19 mouse cellular contexts compared by ENCODE assay signal in genomic region chr19:37369921-37370320, GRCm38 (mm10). TPM values are rescaled to one million over a fixed set of nuclear protein-coding genes. Genes with fewer than 3 reads are reported as not detected.
A peak's percentile ranks its signal among the peaks of the same experiment; 100 is the strongest.
DNase-seq lines count a peak whose midpoint lies in the region; ATAC-seq and TF ChIP-seq lines count a peak whose summit lies in the region.
"Had no signal": no experiment of that assay in that cellular context is flagged by ENCODE, and none has a peak within 500 bp of the region (broad histone marks: within the 10 kb centered on the region; RNA-seq: fewer than 3 reads in every experiment).

No protein-coding gene starts in this region.

- intact Hi-C loops in heart, postnatal 36 days (cut with DNase I) = no loop called here
- intact Hi-C loops in gastrocnemius, adult 2 months (cut with DNase I) = no loop called here

- H3K27ac ChIP-seq in gastrocnemius, adult 2 months = no peak overlapping the region
- H3K27ac ChIP-seq: embryonic facial prominence, embryonic 12.5 days; forebrain, embryonic 12.5 days; heart, adult 2 months; heart, embryonic 15.5 days; hindbrain, embryonic 15.5 days had no signal

- peak; percentile 33; the same call in 1 of the 2 replicates for ATAC-seq in megakaryocyte progenitor cell, adult 5-6 weeks (replicated peaks; ENCODE audit: poor library complexity)
- ATAC-seq: forebrain, embryonic 16.5 days had no signal

- no peak overlapping the region for H3K4me3 ChIP-seq in gastrocnemius, adult 2 months
- H3K4me3 ChIP-seq: embryonic facial prominence, embryonic 12.5 days; forebrain, embryonic 12.5 days; heart, adult 2 months; heart, embryonic 15.5 days; hindbrain, embryonic 15.5 days had no signal

- DNase-seq in heart, adult 11 months = peak; percentile 10
- DNase-seq in heart, postnatal 36 days = no peak
- peak; percentile 33 for DNase-seq in thymus, postnatal 0 days (ENCODE audit: low spot score)
- no peak for DNase-seq in thymus, adult 18-20 months
- DNase-seq in thymus, postnatal 4 days = peak; percentile 24
- no peak for DNase-seq in gastrocnemius, adult 2 months
- no peak for DNase-seq in urinary bladder, postnatal 36 days (ENCODE audit: low spot score in 2 of 2)
- DNase-seq: adrenal gland, postnatal 10 days; cerebellum, adult 11-12 months; cerebellum, adult 9-10 months; cerebellum, postnatal 25 days; gastrocnemius, postnatal 25 days had no signal

- TF ChIP-seq CTCF in gastrocnemius, adult 2 months (IDR thresholded peaks at IDR 0.05) = no peak

RNA-seq across cellular contexts. Expression of gene Kif11, which starts 6.3 kb away (rescaled TPM):
- total RNA-seq in heart, postnatal 36 days (2021) = 1 to 10 TPM in 1 of 2 experiments, under 1 TPM in 1; 0.89 to 1.0 TPM
- polyA plus RNA-seq in thymus, postnatal 0 days (2015; fragmentation: Nextera tagmentation; extraction: Ambion mirVana) = 66.5 and 76.9 TPM in 2 replicates
- 113 and 116 TPM in 2 replicates for total RNA-seq in megakaryocyte progenitor cell, adult 5-6 weeks (2015)
- total RNA-seq in megakaryocyte progenitor cell, adult 5-6 weeks (2017) = 160 and 187 TPM in 2 replicates
- under 1 TPM; 0.15 to 0.20 TPM for total RNA-seq in gastrocnemius, adult 2 months (2021)

RNA-seq across cellular contexts. Expression of gene Ide, which starts 32.3 kb away (rescaled TPM):
- total RNA-seq in heart, postnatal 36 days (2021) = 10 to 100 TPM; 69.1 to 71.1 TPM
- 38.5 and 50.4 TPM in 2 replicates for polyA plus RNA-seq in thymus, postnatal 0 days (2015; fragmentation: Nextera tagmentation; extraction: Ambion mirVana)
- 122 and 144 TPM in 2 replicates for total RNA-seq in megakaryocyte progenitor cell, adult 5-6 weeks (2015)
- total RNA-seq in megakaryocyte progenitor cell, adult 5-6 weeks (2017) = 79.5 and 103 TPM in 2 replicates
- 100 to 1,000 TPM; 104 to 158 TPM for total RNA-seq in gastrocnemius, adult 2 months (2021)

Comparison
In these comparisons a context has a peak if more than half of its experiments do, and no peak if none do; other contexts are left out.
1. DNase-seq: peak in heart, adult 11 months (single experiment), thymus, postnatal 0 days (single experiment) and thymus, postnatal 4 days (single experiment); none in heart, postnatal 36 days (0 of 2), thymus, adult 18-20 months (0 of 2), gastrocnemius, adult 2 months (single experiment) and urinary bladder, postnatal 36 days (0 of 2).
2. RNA of gene Kif11, which starts 6.3 kb away (total RNA-seq): 113 to 187 TPM in megakaryocyte progenitor cell, adult 5-6 weeks; 0.89 to 1.0 TPM in heart, postnatal 36 days and 0.15 to 0.20 TPM in gastrocnemius, adult 2 months; every median in the first group is over 10 times any median in the second.